Mouse (Mus musculus) olfactory bulb, adult 2 months (tissue): ENCODE measurements around the gene Diras1.

ENCODE experiments used
- CTCF ChIP-seq: fragments of 200-500 bp; IDR thresholded peaks from 2 replicates; pipeline ENCODE4 v1.5.1; 2012; ENCODE audit warnings: low read depth, mild to moderate bottlenecking, low read length, moderate library complexity; ENCODE audit not compliant: insufficient read depth
- POLR2A ChIP-seq: fragments of 200-500 bp; IDR thresholded peaks from 2 replicates; pipeline ENCODE4 v1.6.1; 2012; ENCODE audit warnings: mild to moderate bottlenecking, low read depth, low read length, moderate library complexity; ENCODE audit not compliant: insufficient read depth

DNA sequence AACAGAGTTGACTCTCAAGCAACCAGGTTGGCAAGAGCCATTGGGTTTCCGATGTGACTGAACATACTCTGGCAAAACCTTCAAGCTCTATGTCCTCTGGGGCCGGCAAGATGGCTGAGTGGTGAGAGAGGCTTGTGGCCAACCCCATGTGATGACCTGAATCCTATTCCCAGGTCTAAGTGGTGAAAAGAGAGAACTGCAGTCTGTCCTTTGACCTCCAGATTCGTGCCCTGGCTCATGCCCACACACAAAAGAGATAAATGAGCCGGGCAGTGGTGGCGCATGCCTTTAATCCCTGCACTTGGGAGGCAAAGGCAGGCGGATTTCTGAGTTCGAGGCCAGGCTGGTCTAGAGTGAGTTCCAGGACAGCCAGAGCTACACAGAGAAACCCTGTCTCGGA, 55.3 kb downstream of the Diras1 start:
- TF ChIP-seq CTCF (no peak), POLR2A (no peak)
